8 mouse cellular contexts compared by ENCODE assay signal in genomic region chr5:34948861-34949760, GRCm38 (mm10). TPM values are rescaled to one million over a fixed set of nuclear protein-coding genes. Genes with fewer than 3 reads are reported as not detected.
A peak's percentile ranks its signal among the peaks of the same experiment; 100 is the strongest.
DNase-seq lines count a peak whose midpoint lies in the region; ATAC-seq and TF ChIP-seq lines count a peak whose summit lies in the region.

Gene Rgs12, plus strand, starts transcription at chr5:34949445.

- peak within 1 kb of the TSS; percentile 82 for H3K4me2 ChIP-seq in hindbrain, embryonic 13.5 days

- POLR2A ChIA-PET in Patski (lab: Charles Lee) = interaction anchor here (0.5 to 0.6 kb wide), 2 partner anchors 109 to 734 kb away, joined by 3 read pairs; no protein-coding TSS in a partner anchor

- intact Hi-C loops in left cerebral cortex, adult 2 months (cut with DNase I) = no loop called here

- 0 out of 2 replicates have a peak, but pooled peaks cover 11% of the 10 kb centered on the region for H3K36me3 ChIP-seq in hindbrain, embryonic 13.5 days

- H3K4me3 ChIP-seq in hindbrain, embryonic 13.5 days = peak within 1 kb of the TSS; percentile 82
- peak within 1 kb of the TSS; percentile 66 for H3K4me3 ChIP-seq in left cerebral cortex, adult 2 months

- peak; percentile 94 for ATAC-seq in Patski
- peak; percentile 86 for ATAC-seq in hindbrain, embryonic 13.5 days (ENCODE audit: low FRiP score)
- ATAC-seq in megakaryocyte, adult 5-6 weeks (ENCODE audit: poor library complexity, severe bottlenecking) = peak; percentile 82

- H3K27me3 ChIP-seq in Patski = no peaks in the 10 kb centered on the region
- no peaks in the 10 kb centered on the region for H3K27me3 ChIP-seq in hindbrain, embryonic 13.5 days

- CTCF ChIA-PET in Patski (lab: Charles Lee) = interaction anchor here (0.8 to 1.4 kb wide), 4 partner anchors 14 to 83 kb away, joined by 3 read pairs; no protein-coding TSS in a partner anchor

- H3K9me3 ChIP-seq in hindbrain, embryonic 13.5 days = no peaks in the 10 kb centered on the region

- no peak for TF ChIP-seq CTCF in Patski (IDR thresholded peaks at IDR 0.05)
- no peak for TF ChIP-seq CTCF in left cerebral cortex, adult 2 months (IDR thresholded peaks at IDR 0.05)

- peak; percentile 20 for DNase-seq in Patski (ENCODE audit: low read depth, low spot score)
- DNase-seq in cerebellum, adult 9-11 months = peak; percentile 49
- peak; percentile 16 to 35 for DNase-seq in frontal cortex, postnatal 25 days (ENCODE audit: low spot score in 2 of 2)
- peak; percentile 41 to 62 for DNase-seq in left cerebral cortex, adult 2 months (ENCODE audit: extremely low spot score in 1 of 2, low spot score in 2 of 2)
- DNase-seq in right cerebral cortex, adult 18-20 months = peak; percentile 46
- peak; percentile 85 for DNase-seq in urinary bladder, postnatal 14 days (ENCODE audit: low spot score)

- H3K9ac ChIP-seq in hindbrain, embryonic 13.5 days = peak within 1 kb of the TSS; percentile 99

- H3K4me1 ChIP-seq in hindbrain, embryonic 13.5 days (replicated peaks) = peaks cover 36% of the 10 kb centered on the region

- H3K27ac ChIP-seq in hindbrain, embryonic 13.5 days = peak within 1 kb of the TSS; percentile 96
- H3K27ac ChIP-seq in left cerebral cortex, adult 2 months = peak within 1 kb of the TSS; percentile 78

- WGBS in hindbrain, embryonic 13.5 days = under 1% methylated on average over 71 of the region's 84 CpGs

- in situ Hi-C loops in Patski (cut with MboI; ENCODE audit: low pct_unique_long_range_greater_than_20kb) = no loop called here

RNA-seq across cellular contexts. Expression of gene Rgs12, which starts in this region (rescaled TPM):
- 19.4 TPM for polyA plus RNA-seq in Patski (2021)
- 54.9 and 59.1 TPM in 2 replicates for polyA plus RNA-seq in hindbrain, embryonic 13.5 days (2015; fragmentation: Nextera tagmentation; extraction: Ambion mirVana)
- 10 to 100 TPM; 40.5 to 48.3 TPM for total RNA-seq in left cerebral cortex, adult 2 months (2021)
- total RNA-seq in megakaryocyte, adult 5-6 weeks (2015) = 5.7 and 8.5 TPM in 2 replicates
- total RNA-seq in megakaryocyte, adult 5-6 weeks (2017) = 6.2 and 7.1 TPM in 2 replicates

Comparison
In these comparisons a context has a peak if more than half of its experiments do, and no peak if none do; other contexts are left out.
1. Peak in every context shown above with its lines: DNase-seq, ATAC-seq, H3K4me3 ChIP-seq and H3K27ac ChIP-seq.
2. RNA of gene Rgs12 (total RNA-seq): 40.5 to 48.3 TPM in left cerebral cortex, adult 2 months; 5.7 to 8.5 TPM in megakaryocyte, adult 5-6 weeks; every median in the first group is over 4 times any median in the second.
3. DNase-seq: peak in every context shown above with its lines; median percentile 85 in urinary bladder, postnatal 14 days; 52 in left cerebral cortex, adult 2 months; 49 in cerebellum, adult 9-11 months; 46 in right cerebral cortex, adult 18-20 months; 26 in frontal cortex, postnatal 25 days; 20 in Patski.